Mouse (Mus musculus) kidney, embryonic 14.5 days (tissue): ENCODE measurements around the gene Tulp2. TPM values are rescaled to one million over a fixed set of nuclear protein-coding genes. Genes with fewer than 3 reads are reported as not detected.
A peak's percentile ranks its signal among the peaks of the same experiment; 100 is the strongest.

Experiments used
- ATAC-seq: fragments of 200-750 bp; cut with Nextera tagmentation; 2 replicates; pipeline ENCODE4 v1.8.0; 2017; ENCODE audit warnings: moderate number of reproducible peaks, mild to moderate bottlenecking, moderate TSS enrichment, moderate library complexity; ENCODE audit not compliant: low FRiP score, low TSS enrichment
- H3K27ac ChIP-seq: fragments of 300-500 bp; sonication (generic); 2 replicates; pipeline ENCODE4 v1.5.1; 2014; ENCODE audit warnings: low read depth, mild to moderate bottlenecking, low read length, moderate library complexity, mixed read lengths
- H3K27me3 ChIP-seq: fragments of 300-500 bp; sonication (generic); 2 replicates; pipeline ENCODE4 v1.6.1; 2014; ENCODE audit warnings: mild to moderate bottlenecking, low read length; ENCODE audit not compliant: control insufficient read depth, insufficient read depth
- H3K36me3 ChIP-seq: fragments of 300-500 bp; sonication (generic); 2 replicates; pipeline ENCODE4 v1.6.1; 2014; ENCODE audit warnings: low read length, mixed read lengths; ENCODE audit not compliant: control insufficient read depth, insufficient read depth
- H3K4me1 ChIP-seq: fragments of 300-500 bp; sonication (generic); 2 replicates; pipeline ENCODE4 v1.6.1; 2014; ENCODE audit warnings: low read length, mixed read lengths; ENCODE audit not compliant: control insufficient read depth, insufficient read depth
- H3K4me2 ChIP-seq: fragments of 300-500 bp; sonication (generic); replicated peaks from 2 replicates; pipeline ENCODE4 v1.6.1; 2014; ENCODE audit warnings: low read depth, mild to moderate bottlenecking, low read length
- H3K4me3 ChIP-seq: fragments of 300-500 bp; sonication (generic); 2 replicates; pipeline ENCODE4 v1.5.1; 2014; ENCODE audit warnings: mild to moderate bottlenecking, low read length
- H3K9ac ChIP-seq: fragments of 300-500 bp; sonication (generic); 2 replicates; pipeline ENCODE4 v1.6.1; 2014; ENCODE audit warnings: low read depth, mild to moderate bottlenecking, low read length, moderate library complexity
- H3K9me3 ChIP-seq: fragments of 300-500 bp; sonication (generic); 2 replicates; pipeline ENCODE4 v1.6.1; 2016; ENCODE audit warnings: low read length; ENCODE audit not compliant: control insufficient read depth
- WGBS: fragments of 180-500 bp; shearing (Covaris S2); extraction: QIAGEN DNeasy Blood & Tissue Kit; methylation state at CpG from one replicate; pipeline ENCODE4 v1.1.7; 2014; 5-methylcytosine and 5-hydroxymethylcytosine counted together
- microRNA-seq: library from miRNA; unstranded; fragments of <30 nt; microRNA quantifications from one replicate; pipeline ENCODE4, GENCODE M21; 2016
- polyA plus RNA-seq: library from polyadenylated mRNA; unstranded; fragments of >200 nt; fragmentation: Nextera tagmentation; extraction: Ambion mirVana; gene quantifications from 2 replicates; pipeline ENCODE4 v1.2.1, GENCODE M21; 2014

Tulp2 gene
- polyA plus RNA-seq, 1 experiment from 2014 or later, result 0.64 TPM

DNA sequence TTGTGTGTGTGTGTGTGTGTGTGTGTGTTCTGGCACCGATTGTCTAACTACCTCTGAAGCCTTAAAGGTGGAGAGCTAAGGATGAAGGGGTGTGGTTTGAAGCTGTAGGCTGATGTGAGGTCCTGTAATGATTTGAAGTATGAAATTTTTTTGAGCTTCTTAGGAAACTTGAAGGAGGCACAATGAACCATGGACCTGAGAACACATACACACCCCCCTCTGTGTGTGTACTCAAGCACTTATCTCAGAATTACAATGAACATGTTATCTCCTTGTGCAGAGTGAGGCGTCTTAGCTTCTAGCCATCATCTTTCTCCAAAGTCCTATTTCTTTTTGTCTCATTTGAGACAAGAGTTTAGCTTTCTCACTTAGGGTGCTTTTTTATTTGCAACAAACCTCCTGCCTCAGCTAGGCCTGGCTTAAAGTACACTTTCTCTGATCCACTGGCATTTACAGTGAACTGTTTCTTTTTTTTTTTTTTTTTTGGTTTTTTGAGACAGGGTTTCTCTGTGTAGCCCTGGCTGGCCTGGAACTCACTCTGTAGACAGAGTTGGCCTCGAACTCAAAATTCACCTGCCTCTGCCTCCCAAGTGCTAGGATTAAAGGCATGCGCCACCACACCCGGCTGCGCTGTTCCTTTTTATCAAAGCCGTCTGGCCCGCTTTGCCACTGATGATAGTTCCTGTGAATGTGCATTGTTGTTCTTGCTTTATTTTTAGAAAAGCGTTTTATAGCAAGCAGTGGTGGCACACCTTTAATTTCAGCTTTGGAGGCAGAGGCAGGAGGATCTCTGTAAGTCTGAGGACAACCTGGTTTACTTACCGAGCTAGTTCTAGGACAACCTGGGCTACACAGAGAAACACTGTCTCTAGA lies 87.2 kb downstream of the Tulp2 start:
- Histone ChIP-seq H3K4me1 (peaks cover 25% of the 10 kb centered on the region), H3K4me2 (peak overlapping the region; percentile 58), H3K9ac (0 out of 2 replicates have a peak overlapping the region, but pooled peaks have one; percentile 18), H3K36me3 (no peaks in the 10 kb centered on the region), H3K27me3 (no peaks in the 10 kb centered on the region), H3K27ac (peak overlapping the region; percentile 79), H3K4me3 (peak overlapping the region; percentile 39), H3K9me3 (no peaks in the 10 kb centered on the region)
- no peak for ATAC-seq
- 82% methylated on average over 10 of the region's 10 CpGs for WGBS

DNA sequence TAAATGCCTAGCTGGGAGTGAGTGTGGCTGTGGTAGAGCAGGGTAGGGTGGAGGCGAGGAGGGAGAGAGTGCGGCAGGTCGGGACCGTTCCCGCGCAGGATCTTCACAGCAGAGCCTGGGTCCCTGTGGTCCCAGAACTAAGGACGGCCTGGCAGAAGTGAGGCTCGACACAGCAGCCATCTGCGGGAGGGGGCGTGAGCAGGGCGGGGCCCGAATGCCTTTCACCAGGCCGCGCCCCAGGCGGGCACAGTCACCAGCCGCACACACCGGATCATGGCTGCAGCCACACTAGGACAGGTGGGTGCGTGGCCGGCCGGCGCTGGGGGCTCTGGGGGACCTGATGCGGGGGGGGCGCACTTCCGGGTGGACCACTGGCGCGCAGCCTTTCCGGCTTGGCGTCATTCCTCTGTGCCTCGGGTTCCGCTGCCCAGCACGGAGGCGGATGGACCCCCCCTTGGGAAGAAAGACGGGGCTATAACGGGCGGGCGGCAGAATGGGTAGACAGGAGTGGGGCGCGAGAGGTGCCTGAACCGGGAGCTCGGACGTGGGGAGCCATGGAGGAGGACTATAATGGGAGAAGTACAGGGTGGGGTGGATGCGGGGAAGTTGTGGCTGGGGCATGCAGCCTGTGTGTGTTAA lies 88.5 kb downstream of the Tulp2 start, which contains the start of gene Bcat2:
Bcat2 (plus strand) TSS at position 51 of the 639 bp plus-strand sequence.
- peaks cover 34% of the 10 kb centered on the region for H3K4me1 ChIP-seq
- 2% methylated on average over 42 of the region's 42 CpGs for WGBS

DNA sequence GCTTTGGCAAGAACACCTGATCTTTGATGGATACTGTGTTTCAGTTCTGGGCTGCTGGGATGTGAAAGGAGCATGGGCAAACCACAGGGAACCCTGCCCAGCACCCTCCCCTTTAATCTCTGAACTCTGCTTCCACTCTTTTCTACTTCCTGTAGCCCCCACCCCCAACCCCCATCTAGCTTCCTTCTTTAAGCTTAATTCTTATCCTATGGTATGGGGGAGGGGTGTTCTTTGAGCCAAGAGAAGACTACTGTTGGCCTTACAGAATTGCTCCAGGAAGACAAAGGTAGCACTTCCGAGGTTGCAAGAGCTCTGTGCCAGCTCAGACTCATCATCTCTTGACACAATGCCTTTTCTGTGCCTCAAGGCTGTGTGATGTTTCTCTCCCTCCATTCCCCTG lies 90.3 kb downstream of the Tulp2 start:
- ATAC-seq, result no peak
- Histone ChIP-seq H3K36me3 (peaks cover 16% of the 10 kb centered on the region), H3K9me3 (no peaks in the 10 kb centered on the region), H3K9ac (0 out of 2 replicates have a peak overlapping the region, but pooled peaks have one; percentile 73), H3K27me3 (no peaks in the 10 kb centered on the region), H3K4me2 (peak overlapping the region; percentile 72; the same call in 1 of the 2 replicates), H3K4me3 (no peak overlapping the region), H3K27ac (no peak overlapping the region), H3K4me1 (peaks cover 39% of the 10 kb centered on the region)
- WGBS, result 63% methylated on average over 1 of the region's 1 CpGs

More for the DNA sequence above, 88.5 kb downstream of the Tulp2 start, which contains the start of gene Bcat2:
- no peaks in the 10 kb centered on the region for H3K27me3 ChIP-seq
- peak; percentile 64 for ATAC-seq
- H3K9me3 ChIP-seq, result no peaks in the 10 kb centered on the region
- peak within 1 kb of the TSS; percentile 73 for H3K9ac ChIP-seq
- H3K36me3 ChIP-seq, result no peaks in the 10 kb centered on the region
- peak within 1 kb of the TSS; percentile 69 for H3K4me3 ChIP-seq
- H3K4me2 ChIP-seq, result peak within 1 kb of the TSS; percentile 72
- H3K27ac ChIP-seq, result peak within 1 kb of the TSS; percentile 86

Small RNAs within 50 kb of the gene (microRNA-seq; reads per million reads assigned to microRNA genes)
- not detected for gene Gm22133

Other genes starting within 250 kb of the Tulp2 start
- 0.60 and 1.2 TPM in 2 replicates for gene Cd37, start 242.8 kb upstream of the Tulp2 start, polyA plus RNA-seq
- 0.18 and 0.20 TPM in 2 replicates for gene Slc6a16, start 240.8 kb upstream of the Tulp2 start, polyA plus RNA-seq
- not detected in 2 replicates for gene Slc6a21, start 204.4 kb upstream of the Tulp2 start, polyA plus RNA-seq
- gene Trpm4, start 148.1 kb upstream of the Tulp2 start, polyA plus RNA-seq, result 10.1 and 11.3 TPM in 2 replicates
- gene Hrc, start 146.6 kb upstream of the Tulp2 start, polyA plus RNA-seq, result 1.5 and 2.7 TPM in 2 replicates
- gene Ppfia3, start 114.9 kb upstream of the Tulp2 start, polyA plus RNA-seq, result 6.7 and 7.6 TPM in 2 replicates
- gene Lin7b, start 111.3 kb upstream of the Tulp2 start, polyA plus RNA-seq, result 0.57 and 0.66 TPM in 2 replicates
- gene Snrnp70, start 86.1 kb upstream of the Tulp2 start, polyA plus RNA-seq, result 100 and 171 TPM in 2 replicates
- not detected in 2 replicates for gene Kcna7, start 76.2 kb upstream of the Tulp2 start, polyA plus RNA-seq
- 1.3 and 1.4 TPM in 2 replicates for gene Ntf5, start 68.2 kb upstream of the Tulp2 start, polyA plus RNA-seq
- gene Lhb, start 61.1 kb upstream of the Tulp2 start, polyA plus RNA-seq, result not detected in 2 replicates
- 21.4 and 35.0 TPM in 2 replicates for gene Gys1, start 47.0 kb upstream of the Tulp2 start, polyA plus RNA-seq
- gene Ruvbl2, start 43.8 kb upstream of the Tulp2 start, polyA plus RNA-seq, result 158 and 228 TPM in 2 replicates
- 3,941 and 4,356 TPM in 2 replicates for gene Ftl1, start 22.0 kb upstream of the Tulp2 start, polyA plus RNA-seq
- 97.3 and 110 TPM in 2 replicates for gene Bax, start 15.0 kb upstream of the Tulp2 start, polyA plus RNA-seq
- gene Gm45808, start 4.9 kb downstream of the Tulp2 start, polyA plus RNA-seq, result not detected in 2 replicates
- 3.3 and 3.5 TPM in 2 replicates for gene Dhdh, start 6.9 kb downstream of the Tulp2 start, polyA plus RNA-seq
- 141 and 190 TPM in 2 replicates for gene Nucb1, start 28.5 kb downstream of the Tulp2 start, polyA plus RNA-seq
- 13.4 and 15.7 TPM in 2 replicates for gene Ppp1r15a, start 44.4 kb downstream of the Tulp2 start, polyA plus RNA-seq
- gene Plekha4, start 44.5 kb downstream of the Tulp2 start, polyA plus RNA-seq, result 4.7 and 5.1 TPM in 2 replicates
- gene Hsd17b14, start 73.0 kb downstream of the Tulp2 start, polyA plus RNA-seq, result 12.8 and 13.5 TPM in 2 replicates
- 61.1 and 73.7 TPM in 2 replicates for gene Bcat2, start 88.3 kb downstream of the Tulp2 start, polyA plus RNA-seq
- not detected in 2 replicates for gene Fgf21, start 133.6 kb downstream of the Tulp2 start, polyA plus RNA-seq
- gene Fut1, start 135.4 kb downstream of the Tulp2 start, polyA plus RNA-seq, result 0.14 TPM in 2 replicates
- gene Izumo1, start 139.9 kb downstream of the Tulp2 start, polyA plus RNA-seq, result 0.11 and 0.23 TPM in 2 replicates
- 12.1 and 18.7 TPM in 2 replicates for gene Rasip1, start 145.6 kb downstream of the Tulp2 start, polyA plus RNA-seq
- 3.6 and 5.0 TPM in 2 replicates for gene Mamstr, start 158.1 kb downstream of the Tulp2 start, polyA plus RNA-seq
- gene Fut2, start 184.5 kb downstream of the Tulp2 start, polyA plus RNA-seq, result 0.26 and 0.31 TPM in 2 replicates
- 0.20 and 0.27 TPM in 2 replicates for gene Ntn5, start 202.1 kb downstream of the Tulp2 start, polyA plus RNA-seq
- gene Sec1, start 212.5 kb downstream of the Tulp2 start, polyA plus RNA-seq, result 0.17 and 0.28 TPM in 2 replicates
- gene Car11, start 218.0 kb downstream of the Tulp2 start, polyA plus RNA-seq, result 6.9 and 11.9 TPM in 2 replicates
- 6.6 and 7.7 TPM in 2 replicates for gene Dbp, start 223.2 kb downstream of the Tulp2 start, polyA plus RNA-seq
- gene Rpl18, start 233.6 kb downstream of the Tulp2 start, polyA plus RNA-seq, result 1,328 and 1,679 TPM in 2 replicates
- gene Sphk2, start 236.1 kb downstream of the Tulp2 start, polyA plus RNA-seq, result 16.8 and 23.9 TPM in 2 replicates
- 1.2 and 2.1 TPM in 2 replicates for gene Fam83e, start 239.3 kb downstream of the Tulp2 start, polyA plus RNA-seq
- gene Spaca4, start 243.9 kb downstream of the Tulp2 start, polyA plus RNA-seq, result 0.29 TPM in 1 of 2 replicates, not detected in the other